Mouse (Mus musculus): ENCODE measurements around the gene Rtn1.

GRCm38 (mm10) chr12:72326087-72326486, 82.8 kb downstream of the Rtn1 start:
- TF ChIP-seq CTCF (IDR thresholded peaks at IDR 0.05; ENCODE audit: extremely low read depth, insufficient read depth, insufficient read length, insufficient replicate concordance) (no peak), POLR2A (IDR thresholded peaks at IDR 0.05; ENCODE audit: low read depth, low read length) (no peak)

Data from spleen, adult 2 months (tissue).